Mouse (Mus musculus) C2C12 (cell line): Measurements from ENCODE around the gene Rbm47.

Experiments
- CEBPB ChIP-seq: IDR thresholded peaks from one replicate; pipeline ENCODE4 v1.6.1; 2011; ENCODE audit warnings: low read depth, mild to moderate bottlenecking, control low read depth, moderate library complexity
- CTCF ChIP-seq: IDR thresholded peaks from one replicate; pipeline ENCODE4 v1.5.1; 2011; ENCODE audit not compliant: control insufficient read depth, insufficient read depth, insufficient read length
- MYOD1 ChIP-seq: IDR thresholded peaks from one replicate; pipeline ENCODE4 v1.6.1; 2011; ENCODE audit warnings: low read depth; ENCODE audit not compliant: control insufficient read depth, insufficient read length

DNA sequence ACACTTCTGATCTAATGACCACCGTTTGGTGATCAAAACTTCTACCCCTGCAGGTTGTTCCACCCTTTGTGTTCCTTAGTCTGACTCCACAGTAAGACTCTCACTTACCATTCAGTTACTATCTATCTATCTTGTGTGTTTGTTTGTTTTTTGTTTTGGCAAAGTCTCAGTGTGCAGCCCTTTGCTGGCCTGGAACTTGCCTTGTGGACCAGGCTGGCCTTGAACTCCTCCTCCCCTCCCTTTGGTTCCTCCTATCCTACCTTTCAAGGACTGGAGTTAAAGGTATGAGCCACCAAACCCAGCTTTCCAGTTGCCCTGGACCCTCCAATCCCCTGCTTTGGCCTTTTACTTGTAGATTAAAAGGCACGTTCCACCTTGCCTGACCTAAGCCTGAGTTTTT, 23.8 kb downstream of the Rbm47 start:
- TF ChIP-seq CTCF: no peak
- TF ChIP-seq CEBPB: no peak
- no peak for TF ChIP-seq MYOD1
